Mouse (Mus musculus) heart, postnatal 0 days (tissue): ENCODE measurements around the gene Ppp1r36.

Experiments used
- CTCF ChIP-seq: IDR thresholded peaks from 2 replicates; pipeline ENCODE4 v1.5.1; 2016; ENCODE audit warnings: antibody characterized with exemption, control low read depth, low read depth
- EP300 ChIP-seq: IDR thresholded peaks from 2 replicates; pipeline ENCODE4 v1.6.1; 2016; ENCODE audit warnings: antibody characterized with exemption, low read depth

DNA sequence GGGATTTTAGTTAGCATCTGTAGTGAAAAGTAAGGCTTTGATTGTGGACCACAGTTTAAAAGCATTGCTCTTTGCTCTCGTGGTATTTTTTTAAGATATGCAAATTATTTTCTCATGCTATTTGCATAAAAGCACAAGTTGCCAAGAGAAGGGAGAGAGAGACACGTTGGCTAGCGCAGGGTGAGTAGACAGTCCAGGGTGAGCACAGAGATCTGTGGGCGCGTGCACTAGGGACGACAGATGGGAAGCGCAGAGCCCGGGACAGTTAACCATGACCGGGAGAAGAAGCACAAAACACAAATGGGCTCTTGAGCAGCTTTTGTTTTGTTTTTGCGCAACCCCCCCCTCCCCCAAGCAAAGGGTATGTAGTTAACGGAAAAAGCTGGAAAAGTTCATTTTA, 28.5 kb upstream of the Ppp1r36 start:
- TF ChIP-seq CTCF, result no peak
- TF ChIP-seq EP300, result no peak
